Mouse (Mus musculus) adrenal gland, adult 10 weeks (tissue): ENCODE measurements around the gene Pias4. TPM values are rescaled to one million over a fixed set of nuclear protein-coding genes. Genes with fewer than 3 reads are reported as not detected.

ENCODE experiments used
- polyA plus RNA-seq: library from polyadenylated mRNA; stranded (reverse); fragments of 350-450 nt; fragmentation: Illumina TruSeq; extraction: RNeasy Lipid Tissue Mini Kit (QIAGEN cat#74804); gene quantifications from one replicate; pipeline ENCODE4 v1.2.3, GENCODE M21; 2014; ENCODE audit warnings: low read depth, low replicate concordance

Pias4 gene
- polyA plus RNA-seq = not detected

DNA sequence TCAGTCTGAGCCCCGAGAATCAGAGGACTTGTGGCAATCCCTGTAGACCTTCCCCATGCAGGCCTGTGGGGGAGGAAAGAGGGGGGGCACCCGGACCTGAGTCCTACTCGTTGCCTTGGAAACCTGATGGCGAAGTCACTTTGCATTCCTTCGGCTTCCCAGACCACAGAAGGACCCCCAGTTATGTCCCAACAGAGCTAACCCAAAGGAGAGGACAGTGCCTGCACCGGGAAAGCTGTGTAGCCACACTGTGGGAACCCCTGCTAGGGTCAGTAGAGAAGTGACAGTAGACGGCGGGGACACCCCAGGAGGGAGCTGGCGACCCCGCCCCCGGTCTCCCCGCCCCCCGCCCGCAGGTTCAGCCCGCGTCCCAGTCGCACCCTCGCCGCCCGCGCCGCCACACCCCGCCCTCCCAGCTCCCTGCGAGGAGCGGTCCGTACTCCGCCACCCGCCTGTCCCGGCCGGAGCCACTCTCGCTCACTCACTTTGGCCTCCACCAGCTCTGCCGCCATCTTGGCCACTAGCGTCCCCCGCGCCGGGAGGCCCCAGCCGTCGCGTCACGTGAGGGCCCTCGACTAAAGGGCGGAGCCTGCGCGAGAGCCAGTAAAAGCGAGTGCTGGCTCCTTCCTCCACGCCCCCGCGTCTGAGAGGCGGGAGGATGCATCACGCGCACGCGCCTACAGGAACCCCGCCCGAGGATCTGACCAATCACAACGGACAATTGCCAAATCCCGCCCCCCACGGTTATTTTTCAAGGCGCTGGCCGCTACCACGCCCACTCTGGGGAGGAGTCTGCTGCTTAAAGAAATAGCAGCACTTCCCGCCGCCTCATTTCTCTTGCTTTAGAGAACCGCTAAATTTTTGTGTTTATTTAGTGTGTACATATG, at the start of gene Pias4:
TSS of gene Pias4 (minus strand) at position 724 of the 887 bp plus-strand sequence.

DNA sequence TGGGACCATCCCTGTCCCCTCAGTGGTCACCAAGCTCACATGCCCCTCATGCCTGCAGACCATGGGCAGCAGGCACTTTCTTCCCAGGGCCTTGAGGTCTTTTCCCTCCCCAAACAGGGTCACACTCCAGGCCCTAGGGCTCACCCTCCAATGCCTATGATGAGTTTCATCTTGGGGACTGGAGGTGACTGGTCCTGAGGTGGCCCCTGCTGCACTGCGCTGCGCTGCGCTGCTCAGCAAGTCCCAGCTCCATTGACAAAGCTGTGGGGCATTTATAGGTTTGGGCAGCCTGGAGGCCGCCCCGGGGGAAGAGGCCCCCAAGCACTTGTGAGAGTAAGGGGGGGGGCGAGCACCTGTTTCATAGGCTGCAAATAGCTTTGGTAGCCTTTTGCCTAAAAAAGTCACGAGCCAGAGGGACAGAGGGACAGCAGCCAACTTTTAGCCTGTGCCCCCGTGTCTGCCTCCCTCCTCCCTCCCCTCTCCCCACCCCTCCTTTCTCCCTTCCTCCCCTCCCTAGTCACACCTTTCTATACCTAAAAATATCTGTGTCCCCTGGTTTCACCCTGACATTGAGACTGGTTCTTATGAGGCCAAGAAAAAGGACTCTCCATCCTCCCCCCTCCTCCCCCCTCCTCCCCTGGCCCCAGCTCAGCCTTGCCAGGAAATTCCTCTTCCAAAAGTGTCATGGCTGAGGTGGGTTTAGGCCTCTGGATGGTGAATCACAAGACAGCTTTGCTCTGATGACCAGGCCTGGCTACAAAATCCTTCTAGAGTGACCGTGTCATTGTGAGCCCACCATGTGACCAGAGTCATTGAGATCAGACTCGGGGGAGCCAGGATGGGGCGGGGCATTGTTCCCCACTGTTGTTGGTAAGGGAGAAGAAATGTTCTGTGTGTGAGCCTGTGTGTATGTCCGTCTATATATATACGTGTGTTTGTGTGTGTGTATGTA, 34.4 kb upstream of the Pias4 start, which contains the start of gene Nmrk2:
TSS of gene Nmrk2 (minus strand) at position 245 of the 952 bp plus-strand sequence.

DNA sequence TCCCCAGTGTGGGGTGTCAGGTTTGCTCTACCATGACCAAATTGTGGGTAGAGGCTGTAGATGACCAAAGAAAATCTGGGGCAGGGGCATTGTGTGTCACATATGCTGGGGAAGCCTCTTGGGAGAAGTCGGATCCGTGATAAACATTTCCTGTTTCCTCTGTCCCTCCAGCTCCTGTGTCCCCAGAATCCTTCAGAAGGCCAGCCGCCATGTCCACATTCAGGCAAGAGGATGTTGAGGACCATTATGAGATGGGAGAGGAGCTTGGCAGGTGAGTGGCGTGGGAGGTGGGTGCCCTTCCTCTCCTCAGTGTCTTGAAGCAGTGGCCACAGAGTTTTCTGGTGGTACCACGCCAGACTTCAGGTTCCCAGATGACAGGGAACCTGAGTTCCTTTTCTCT, 16.1 kb upstream of the Pias4 start, which contains the start of gene 4930442H23Rik:
TSS of gene 4930442H23Rik (minus strand) at position 45 of the 400 bp plus-strand sequence.

DNA sequence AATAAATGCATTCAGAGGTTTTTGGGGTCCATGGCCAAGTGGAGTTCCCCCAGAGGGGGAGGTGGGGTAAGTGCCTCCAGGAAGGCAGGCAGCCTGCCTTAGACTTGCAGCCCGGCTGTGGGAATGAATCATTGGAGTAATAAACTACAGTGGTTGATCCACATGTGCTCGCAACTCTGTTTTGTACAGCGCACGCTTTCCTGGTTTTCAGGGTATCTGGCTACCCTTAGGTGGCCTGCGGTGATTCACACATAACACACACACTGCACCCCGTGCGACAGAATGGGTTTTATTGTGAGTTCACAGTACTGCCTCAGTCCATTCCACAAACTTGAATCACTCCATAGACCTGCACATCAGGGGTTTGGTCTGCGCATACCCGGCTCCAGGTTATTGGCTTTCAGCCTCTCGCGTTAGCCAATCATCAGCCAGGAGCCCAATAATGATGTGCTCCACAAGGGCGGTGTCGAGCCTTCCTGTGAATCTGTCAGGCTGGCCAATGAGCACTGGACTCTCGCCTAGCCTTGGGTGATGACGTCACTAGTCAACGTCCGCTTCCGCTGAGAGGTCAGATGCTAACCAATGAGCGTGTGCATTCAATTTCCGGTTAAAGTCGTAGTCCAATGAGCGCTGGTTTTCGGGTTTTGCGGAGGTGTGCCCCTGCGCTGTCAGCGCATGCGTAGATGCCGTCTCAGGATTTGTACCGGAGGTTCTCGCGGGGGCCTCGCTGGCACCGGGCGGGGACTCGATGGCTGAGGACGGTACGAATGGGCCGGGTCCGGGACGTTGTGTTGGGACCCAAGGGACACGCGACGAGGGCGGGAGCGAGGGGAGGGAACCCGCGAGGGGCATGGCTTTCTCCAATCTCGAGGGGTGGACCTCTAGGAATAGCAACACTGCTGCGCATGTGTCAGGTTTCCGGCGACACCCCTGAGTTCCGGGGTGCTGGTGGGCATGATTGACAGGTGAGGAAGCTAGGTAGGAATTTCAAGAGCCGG, 14.9 kb upstream of the Pias4 start, which contains the start of gene Dapk3:
TSS of gene Dapk3 (plus strand) at position 670 of the 998 bp plus-strand sequence.

DNA sequence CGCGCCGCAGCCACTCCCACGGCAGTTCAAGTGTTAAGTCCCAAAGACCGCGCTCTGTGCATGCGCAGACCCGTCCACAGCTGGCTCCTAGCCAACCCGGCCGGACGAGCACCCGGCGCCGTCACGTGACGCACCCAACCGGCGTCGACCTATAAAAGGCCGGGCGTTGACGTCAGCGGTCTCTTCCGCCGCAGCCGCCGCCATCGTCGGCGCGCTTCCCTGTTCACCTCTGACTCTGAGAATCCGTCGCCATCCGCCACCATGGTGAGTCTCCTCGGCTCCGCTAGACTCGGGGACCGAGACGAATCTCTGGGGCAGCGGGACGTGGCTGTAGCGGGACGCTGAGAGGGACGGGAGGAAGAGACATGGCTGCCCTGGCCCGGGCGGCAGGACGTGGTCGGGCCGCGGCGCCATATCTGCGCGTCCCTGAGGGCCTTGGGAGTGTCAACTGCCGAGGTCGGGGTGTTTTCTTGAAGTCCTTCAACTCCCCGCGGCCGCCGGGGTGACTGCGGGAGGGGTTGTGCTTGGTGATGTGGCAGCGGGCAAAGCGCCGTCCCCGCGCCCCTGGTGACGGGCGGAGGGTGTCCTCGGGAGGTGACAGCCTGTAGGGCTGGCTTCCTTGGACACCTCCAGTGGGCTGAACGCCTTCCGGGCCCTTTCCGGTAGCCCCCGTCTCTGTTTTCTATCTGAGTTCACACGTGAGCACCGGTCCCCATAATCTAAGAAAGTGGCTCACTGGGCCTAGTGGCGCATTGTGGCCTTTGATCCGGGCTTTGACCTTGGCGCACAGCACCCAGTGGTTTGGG, 8.9 kb upstream of the Pias4 start, which contains the start of gene Eef2:
TSS of gene Eef2 (plus strand) at position 166 of the 806 bp plus-strand sequence.

DNA sequence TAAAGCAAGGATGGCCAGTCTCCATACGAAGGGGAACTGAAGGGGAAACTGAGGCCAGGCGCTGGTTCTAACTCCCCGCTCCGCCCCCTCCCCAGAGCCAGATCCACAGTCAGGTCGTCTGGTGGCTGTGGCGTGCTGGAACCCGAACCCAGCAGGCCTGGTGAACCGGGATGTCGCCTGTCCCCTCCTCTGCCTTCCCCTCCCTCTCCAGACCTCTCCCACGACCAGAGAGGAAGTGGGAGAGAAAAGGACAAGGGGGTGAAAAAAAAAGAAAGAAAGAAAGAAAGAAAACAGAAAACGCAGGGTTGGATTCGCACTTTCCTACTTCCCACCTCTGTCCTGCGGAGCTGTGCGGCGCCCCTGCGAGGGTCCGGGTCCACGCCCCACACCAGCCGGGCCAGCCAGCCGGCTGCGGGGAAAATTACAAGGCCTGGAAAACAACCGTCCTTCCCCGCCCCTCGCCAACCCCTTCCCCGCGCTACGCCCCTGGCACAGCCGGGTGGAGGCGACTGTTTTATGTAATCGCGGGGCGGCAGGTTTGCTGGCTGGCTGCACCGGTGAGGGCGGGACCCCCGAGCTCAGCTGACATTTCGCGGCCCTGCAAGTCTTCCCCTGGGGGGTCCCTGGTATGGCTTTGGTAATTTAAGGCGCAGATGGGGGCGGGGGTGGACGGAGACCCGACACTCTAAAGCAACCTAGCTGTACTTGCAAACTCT, 32.6 kb downstream of the Pias4 start, which contains the start of gene Zbtb7a:
TSS of gene Zbtb7a (plus strand) at position 255 of the 716 bp plus-strand sequence.

DNA sequence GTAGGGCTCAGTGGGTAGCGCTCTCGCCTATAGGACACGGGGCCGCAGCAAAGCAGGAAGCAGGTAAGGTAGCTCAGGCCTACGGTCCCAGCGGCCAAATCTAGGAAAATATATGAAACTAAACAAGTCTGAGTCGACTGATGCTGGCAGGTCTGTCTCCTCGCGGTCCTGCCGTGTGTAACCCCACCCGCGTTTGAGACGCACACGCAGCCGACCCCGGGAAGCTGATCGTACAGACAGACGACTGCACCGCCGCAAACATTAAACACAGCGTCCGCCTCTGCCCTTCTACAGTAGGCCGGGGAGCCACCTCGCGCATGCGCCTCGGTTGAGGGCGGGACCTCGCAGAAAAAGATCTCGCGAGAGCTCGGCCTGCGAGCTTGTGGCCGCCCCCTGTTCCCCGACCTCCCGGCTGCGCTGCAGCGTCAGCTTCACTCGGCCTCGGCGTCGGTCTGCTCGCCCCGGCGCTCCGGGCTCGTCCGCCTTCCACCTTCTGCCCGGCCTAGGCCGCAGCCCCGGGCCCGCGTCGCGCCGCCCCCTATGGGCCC, 62.1 kb downstream of the Pias4 start, which contains the start of gene Map2k2:
TSS of gene Map2k2 (plus strand) at position 351 of the 548 bp plus-strand sequence.

Other genes with a start within 250 kb of the Pias4 start
- 0.23 TPM for gene Lmnb2, start 249.7 kb downstream of the Pias4 start, polyA plus RNA-seq
- gene Gadd45b, start 237.8 kb downstream of the Pias4 start, polyA plus RNA-seq = 28.2 TPM
- gene Gng7, start 153.0 kb downstream of the Pias4 start, polyA plus RNA-seq = 10.1 TPM
- 0.93 TPM for gene Diras1, start 142.3 kb downstream of the Pias4 start, polyA plus RNA-seq
- 1.7 TPM for gene Slc39a3, start 130.5 kb downstream of the Pias4 start, polyA plus RNA-seq
- gene Sgta, start 107.7 kb downstream of the Pias4 start, polyA plus RNA-seq = 2.3 TPM
- not detected for gene Thop1, start 97.9 kb downstream of the Pias4 start, polyA plus RNA-seq
- not detected for gene Creb3l3, start 69.0 kb downstream of the Pias4 start, polyA plus RNA-seq
- 3.4 TPM for gene Map2k2, start 62.0 kb downstream of the Pias4 start, polyA plus RNA-seq
- gene Zbtb7a, start 32.7 kb downstream of the Pias4 start, polyA plus RNA-seq = 28.7 TPM
- 13.2 TPM for gene Eef2, start 8.7 kb upstream of the Pias4 start, polyA plus RNA-seq
- not detected for gene Dapk3, start 15.1 kb upstream of the Pias4 start, polyA plus RNA-seq
- not detected for gene 4930442H23Rik, start 15.9 kb upstream of the Pias4 start, polyA plus RNA-seq
- not detected for gene Nmrk2, start 34.1 kb upstream of the Pias4 start, polyA plus RNA-seq
- 0.41 TPM for gene Atcay, start 62.9 kb upstream of the Pias4 start, polyA plus RNA-seq
- 1.2 TPM for gene Zfr2, start 65.2 kb upstream of the Pias4 start, polyA plus RNA-seq
- not detected for gene Matk, start 85.0 kb upstream of the Pias4 start, polyA plus RNA-seq
- 2.1 TPM for gene Mrpl54, start 99.0 kb upstream of the Pias4 start, polyA plus RNA-seq
- 0.93 TPM for gene Apba3, start 99.0 kb upstream of the Pias4 start, polyA plus RNA-seq
- gene Tjp3, start 123.7 kb upstream of the Pias4 start, polyA plus RNA-seq = not detected
- gene Pip5k1c, start 125.0 kb upstream of the Pias4 start, polyA plus RNA-seq = 2.7 TPM
- gene Cactin, start 153.2 kb upstream of the Pias4 start, polyA plus RNA-seq = 1.1 TPM
- not detected for gene Tbxa2r, start 160.8 kb upstream of the Pias4 start, polyA plus RNA-seq
- gene Gipc3, start 175.3 kb upstream of the Pias4 start, polyA plus RNA-seq = not detected
- gene Hmg20b, start 182.6 kb upstream of the Pias4 start, polyA plus RNA-seq = 7.1 TPM
- 0.23 TPM for gene Mfsd12, start 189.6 kb upstream of the Pias4 start, polyA plus RNA-seq
- not detected for gene 4930404N11Rik, start 197.9 kb upstream of the Pias4 start, polyA plus RNA-seq
- 0.35 TPM for gene Fzr1, start 210.6 kb upstream of the Pias4 start, polyA plus RNA-seq
- gene Dohh, start 216.5 kb upstream of the Pias4 start, polyA plus RNA-seq = not detected
- gene Gm48551, start 216.5 kb upstream of the Pias4 start, polyA plus RNA-seq = not detected
- gene Gm48552, start 221.1 kb upstream of the Pias4 start, polyA plus RNA-seq = not detected
- not detected for gene Smim24, start 225.1 kb upstream of the Pias4 start, polyA plus RNA-seq